Mouse (Mus musculus): ENCODE measurements around the gene Dkkl1. TPM values are rescaled to one million over a fixed set of nuclear protein-coding genes. Genes with fewer than 3 reads are reported as not detected.
A peak's percentile ranks its signal among the peaks of the same experiment; 100 is the strongest.

Dkkl1 gene
- total and polyA plus RNA-seq, 2 experiments from 2014 or later, result 18.3 to 24.0 TPM

- no peak overlapping the region for H3K4me3 ChIP-seq (ENCODE audit: low read length)
- H3K4me2 ChIP-seq (ENCODE audit: low read depth, low read length), result no peak overlapping the region
- 90% methylated on average over 6 of the region's 6 CpGs for WGBS
- H3K9me3 ChIP-seq (ENCODE audit: low read length), result no peaks in the 10 kb centered on the region
- TF ChIP-seq CTCF (IDR thresholded peaks at IDR 0.05; ENCODE audit: low read depth), result no peak
- no peaks in the 10 kb centered on the region for H3K4me1 ChIP-seq (ENCODE audit: insufficient read depth, low read length)
- H3K9ac ChIP-seq (replicated peaks; ENCODE audit: low read length), result no peak overlapping the region
- no peak for DNase-seq (ENCODE audit: low spot score)
- no peaks in the 10 kb centered on the region for H3K36me3 ChIP-seq (ENCODE audit: insufficient read depth, low read length)
- no peaks in the 10 kb centered on the region for H3K27me3 ChIP-seq (ENCODE audit: insufficient read depth, low read length)
- ATAC-seq, result no peak
- no peak overlapping the region for H3K27ac ChIP-seq
These were observed 21.8 kb downstream of the Dkkl1 start for GRCm38 (mm10) chr7:45190186-45190585.

- Histone ChIP-seq H3K36me3 (ENCODE audit: insufficient read depth, low read length) (no peaks in the 10 kb centered on the region), H3K9ac (replicated peaks; ENCODE audit: low read length) (no peak overlapping the region), H3K4me1 (ENCODE audit: insufficient read depth, low read length) (no peaks in the 10 kb centered on the region), H3K9me3 (ENCODE audit: low read length) (no peaks in the 10 kb centered on the region), H3K4me3 (ENCODE audit: low read length) (no peak overlapping the region), H3K27ac (no peak overlapping the region), H3K4me2 (ENCODE audit: low read depth, low read length) (no peak overlapping the region), H3K27me3 (ENCODE audit: insufficient read depth, low read length) (0 out of 2 replicates have a peak, but pooled peaks cover 3% of the 10 kb centered on the region)
- WGBS, result 50% methylated on average over 16 of the region's 16 CpGs
- no peak for TF ChIP-seq CTCF (IDR thresholded peaks at IDR 0.05; ENCODE audit: low read depth)
- DNase-seq (ENCODE audit: low spot score) (no peak), ATAC-seq (no peak)
These were observed 22.3 kb downstream of the Dkkl1 start for GRCm38 (mm10) chr7:45189600-45189999.

GRCm38 (mm10) chr7:45185921-45186320 lies 26.0 kb downstream of the Dkkl1 start:
- no peak for DNase-seq (ENCODE audit: low spot score)
- Histone ChIP-seq H3K4me3 (ENCODE audit: low read length) (no peak overlapping the region), H3K4me1 (ENCODE audit: insufficient read depth, low read length) (no peaks in the 10 kb centered on the region), H3K9me3 (ENCODE audit: low read length) (no peaks in the 10 kb centered on the region), H3K4me2 (ENCODE audit: low read depth, low read length) (no peak overlapping the region), H3K36me3 (ENCODE audit: insufficient read depth, low read length) (no peaks in the 10 kb centered on the region), H3K27ac (no peak overlapping the region), H3K9ac (replicated peaks; ENCODE audit: low read length) (no peak overlapping the region), H3K27me3 (ENCODE audit: insufficient read depth, low read length) (peaks cover 37% of the 10 kb centered on the region)
- WGBS, result 65% methylated on average over 7 of the region's 7 CpGs
- no peak for TF ChIP-seq CTCF (IDR thresholded peaks at IDR 0.05; ENCODE audit: low read depth)
- ATAC-seq, result no peak

DNA sequence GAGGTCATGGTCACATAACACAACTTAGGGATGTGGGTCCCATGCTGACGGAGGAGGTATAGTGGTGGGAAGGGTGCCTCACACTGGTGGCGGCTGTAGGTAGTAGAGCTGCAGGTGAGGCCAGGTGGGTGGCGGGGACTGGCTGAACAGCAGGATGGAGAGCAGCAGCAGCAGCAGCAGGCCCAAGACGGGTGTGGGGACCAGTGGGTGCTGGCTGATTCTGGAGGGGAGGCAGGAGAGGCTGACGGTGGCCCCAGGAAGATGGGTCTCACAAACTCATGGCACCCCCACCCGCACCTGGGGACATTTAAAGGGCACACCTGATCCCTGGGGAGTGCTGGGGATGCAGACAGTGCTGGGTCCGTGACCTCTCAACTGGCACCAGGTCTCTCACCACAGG lies 28.3 kb downstream of the Dkkl1 start:
- no peaks in the 10 kb centered on the region for H3K36me3 ChIP-seq (ENCODE audit: insufficient read depth, low read length)
- no peak overlapping the region for H3K9ac ChIP-seq (replicated peaks; ENCODE audit: low read length)
- 65% methylated on average over 7 of the region's 7 CpGs for WGBS
- H3K4me2 ChIP-seq (ENCODE audit: low read depth, low read length), result no peak overlapping the region
- no peak overlapping the region for H3K4me3 ChIP-seq (ENCODE audit: low read length)
- no peaks in the 10 kb centered on the region for H3K4me1 ChIP-seq (ENCODE audit: insufficient read depth, low read length)
- H3K27me3 ChIP-seq (ENCODE audit: insufficient read depth, low read length), result peaks cover 59% of the 10 kb centered on the region
- ATAC-seq, result no peak
- no peak overlapping the region for H3K27ac ChIP-seq
- no peak for DNase-seq (ENCODE audit: low spot score)
- no peaks in the 10 kb centered on the region for H3K9me3 ChIP-seq (ENCODE audit: low read length)
- no peak for TF ChIP-seq CTCF (IDR thresholded peaks at IDR 0.05; ENCODE audit: low read depth)

DNA sequence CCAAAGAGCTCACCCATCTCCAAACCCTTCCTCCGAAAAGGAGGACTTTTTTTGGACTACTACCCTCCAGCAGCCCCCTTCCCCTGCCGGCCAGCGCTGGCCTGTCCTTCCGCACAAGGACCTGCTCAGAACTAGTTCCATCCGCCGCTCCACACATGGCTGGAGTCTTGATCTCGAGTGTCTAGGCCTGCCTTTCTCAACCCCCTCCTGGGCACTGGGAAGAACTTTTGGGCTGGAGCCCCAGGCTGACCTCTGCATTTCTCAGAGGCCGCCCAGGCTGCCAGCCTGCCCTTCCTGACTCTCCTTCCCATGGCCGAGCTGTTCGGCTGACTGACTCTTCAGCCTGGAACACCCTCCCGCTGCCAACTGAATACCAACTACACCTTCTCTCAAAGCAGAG lies 29.3 kb downstream of the Dkkl1 start:
- 16% methylated on average over 11 of the region's 11 CpGs for WGBS
- DNase-seq (ENCODE audit: low spot score) (no peak), ATAC-seq (peak; percentile 16)
- no peak for TF ChIP-seq CTCF (IDR thresholded peaks at IDR 0.05; ENCODE audit: low read depth)
- Histone ChIP-seq H3K36me3 (ENCODE audit: insufficient read depth, low read length) (no peaks in the 10 kb centered on the region), H3K27me3 (ENCODE audit: insufficient read depth, low read length) (peaks cover 69% of the 10 kb centered on the region), H3K4me2 (ENCODE audit: low read depth, low read length) (peak overlapping the region; percentile 55), H3K27ac (no peak overlapping the region), H3K9me3 (ENCODE audit: low read length) (no peaks in the 10 kb centered on the region), H3K4me1 (ENCODE audit: insufficient read depth, low read length) (no peaks in the 10 kb centered on the region), H3K4me3 (ENCODE audit: low read length) (peak overlapping the region; percentile 31), H3K9ac (replicated peaks; ENCODE audit: low read length) (no peak overlapping the region)

- no peak overlapping the region for H3K27ac ChIP-seq
- peak overlapping the region; percentile 31 for H3K4me3 ChIP-seq (ENCODE audit: low read length)
- peaks cover 73% of the 10 kb centered on the region for H3K27me3 ChIP-seq (ENCODE audit: insufficient read depth, low read length)
- H3K4me1 ChIP-seq (ENCODE audit: insufficient read depth, low read length), result no peaks in the 10 kb centered on the region
- H3K9me3 ChIP-seq (ENCODE audit: low read length), result no peaks in the 10 kb centered on the region
- no peaks in the 10 kb centered on the region for H3K36me3 ChIP-seq (ENCODE audit: insufficient read depth, low read length)
- DNase-seq (ENCODE audit: low spot score), result peak; percentile 90
- H3K4me2 ChIP-seq (ENCODE audit: low read depth, low read length), result peak overlapping the region; percentile 55
- H3K9ac ChIP-seq (replicated peaks; ENCODE audit: low read length), result no peak overlapping the region
- TF ChIP-seq CTCF (IDR thresholded peaks at IDR 0.05; ENCODE audit: low read depth), result no peak
- ATAC-seq, result peak; percentile 93
- WGBS, result under 1% methylated on average over 34 of the region's 34 CpGs
These were observed 29.7 kb downstream of the Dkkl1 start for GRCm38 (mm10) chr7:45182199-45182601.

DNA sequence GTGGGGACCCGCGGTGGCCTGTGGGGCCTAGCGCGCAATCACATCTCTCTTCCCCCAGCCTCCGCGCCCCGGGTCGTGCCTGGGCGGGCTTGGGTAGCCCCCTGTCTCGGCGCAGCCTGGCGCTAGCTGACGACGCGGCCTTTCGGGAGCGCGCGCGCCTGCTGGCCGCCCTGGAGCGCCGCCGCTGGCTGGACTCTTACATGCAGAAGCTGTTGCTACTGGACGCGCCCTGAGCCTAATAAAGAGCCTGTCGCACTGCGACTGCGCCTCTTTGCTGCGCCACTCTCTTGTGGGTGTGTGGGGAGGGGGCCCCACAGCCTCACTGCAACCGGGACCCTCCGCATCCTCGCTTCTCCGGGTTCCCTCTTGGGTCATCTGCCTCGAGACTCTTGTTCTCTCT lies 30.4 kb downstream of the Dkkl1 start:
- ATAC-seq, result no peak
- peak; percentile 44 for DNase-seq (ENCODE audit: low spot score)
- no peaks in the 10 kb centered on the region for H3K9me3 ChIP-seq (ENCODE audit: low read length)
- WGBS, result 5% methylated on average over 34 of the region's 35 CpGs
- H3K36me3 ChIP-seq (ENCODE audit: insufficient read depth, low read length), result no peaks in the 10 kb centered on the region
- H3K27ac ChIP-seq, result no peak overlapping the region
- no peak overlapping the region for H3K9ac ChIP-seq (replicated peaks; ENCODE audit: low read length)
- H3K4me2 ChIP-seq (ENCODE audit: low read depth, low read length), result peak overlapping the region; percentile 55
- H3K4me1 ChIP-seq (ENCODE audit: insufficient read depth, low read length), result no peaks in the 10 kb centered on the region
- 0 out of 2 replicates have a peak, but pooled peaks have one; percentile 9 for TF ChIP-seq CTCF (IDR thresholded peaks at IDR 0.05; ENCODE audit: low read depth)
- peak overlapping the region; percentile 31 for H3K4me3 ChIP-seq (ENCODE audit: low read length)
- peaks cover 79% of the 10 kb centered on the region for H3K27me3 ChIP-seq (ENCODE audit: insufficient read depth, low read length)

Measured in hindbrain, postnatal 0 days (tissue).